Mouse (Mus musculus) liver (tissue): ENCODE measurements around the gene Rhov.

Source experiments
- DNase-seq: peaks from one replicate; pipeline ENCODE4 v3.0.0-alpha.2; 2020; ENCODE audit warnings: mixed read lengths

The Rhov gene

DNA sequence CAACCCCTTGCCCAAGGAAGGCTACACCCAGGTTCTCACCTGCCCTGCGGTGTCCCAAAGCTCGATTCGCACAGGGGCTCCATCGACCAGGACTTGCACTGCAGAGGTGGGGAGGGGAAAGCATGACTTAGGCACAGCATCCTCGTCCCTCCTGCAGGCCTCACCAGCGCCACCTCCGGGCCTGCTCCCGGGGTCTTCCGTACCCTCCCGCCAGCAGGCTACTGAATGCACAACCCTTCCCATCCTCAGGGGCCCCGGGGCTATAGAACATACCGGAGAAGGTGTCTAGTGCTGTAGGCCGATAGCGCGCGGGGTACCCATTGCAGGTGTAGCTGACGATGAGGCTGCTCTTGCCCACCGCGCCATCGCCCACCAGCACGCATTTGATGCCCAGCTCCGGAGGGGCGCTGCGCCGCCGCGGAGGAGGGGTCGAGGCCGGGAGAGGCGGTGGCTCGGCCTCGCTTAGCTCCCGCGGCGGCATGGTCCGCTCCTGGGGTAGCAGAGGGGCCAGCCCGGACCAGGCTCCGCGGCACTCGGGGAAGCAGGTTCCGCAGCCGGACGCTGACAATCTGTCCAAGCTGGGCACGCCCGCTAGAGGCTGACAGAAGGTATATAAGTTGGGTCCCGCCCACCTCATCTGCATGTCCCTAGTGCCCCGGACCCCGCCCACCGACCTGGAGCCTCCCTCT, at the start of gene Rhov:
Gene Rhov, minus strand, starts transcription at position 630 of the 689 bp plus-strand sequence.
- DNase-seq: peak; percentile 84

DNA sequence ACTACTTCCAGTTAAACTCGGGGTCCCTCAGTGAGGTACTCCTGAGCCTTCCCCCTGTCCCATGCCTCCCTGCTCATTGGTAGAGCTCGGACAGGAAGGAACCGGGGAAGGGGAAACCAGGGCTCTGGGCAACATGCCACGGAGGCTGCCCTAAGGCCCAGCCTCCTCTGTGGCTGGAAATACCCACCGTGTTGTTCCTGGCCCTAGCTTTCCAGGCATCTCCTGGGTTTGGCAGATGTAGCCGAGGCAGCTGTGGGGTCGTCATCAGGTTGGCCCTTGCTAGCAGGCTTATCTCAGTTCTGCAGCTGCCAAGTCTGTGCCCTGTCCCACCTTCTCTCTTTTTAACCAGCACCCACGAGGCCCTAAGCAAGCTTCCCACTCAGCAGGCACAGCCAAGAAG, 49.5 kb upstream of the Rhov start:
- peak; percentile 54 for DNase-seq

DNA sequence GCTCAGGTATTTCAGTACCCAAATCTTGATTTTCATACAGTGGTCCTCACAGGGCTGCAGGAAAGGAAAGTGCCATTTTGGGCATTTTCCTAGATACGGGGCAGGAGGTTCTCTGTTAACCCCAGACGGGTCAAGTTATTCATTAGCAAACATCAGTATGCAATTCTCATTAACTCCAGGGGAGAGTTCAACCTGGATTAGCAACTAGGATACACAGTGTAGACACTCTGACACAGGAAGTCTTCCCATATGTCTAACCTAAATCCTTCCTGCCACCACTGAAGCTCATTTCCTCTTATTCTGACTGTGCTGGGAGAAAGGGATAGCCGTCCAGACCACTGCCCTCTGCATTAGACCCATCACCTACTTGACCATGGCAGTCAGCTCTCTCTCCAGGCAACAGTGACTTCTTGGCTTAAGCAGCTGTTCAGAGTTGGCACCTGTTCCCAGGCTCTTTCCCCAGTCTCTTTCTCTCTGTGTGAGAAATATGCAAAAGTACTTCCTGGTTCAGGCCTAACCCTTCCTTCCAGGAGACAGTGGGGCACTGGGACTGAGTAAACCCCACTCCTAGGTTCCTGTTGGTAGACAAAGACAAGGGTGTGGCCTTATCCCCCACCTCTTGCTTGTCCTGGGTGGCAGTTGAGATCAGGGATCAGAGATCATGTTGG, 47.1 kb upstream of the Rhov start:
- no peak for DNase-seq

DNA sequence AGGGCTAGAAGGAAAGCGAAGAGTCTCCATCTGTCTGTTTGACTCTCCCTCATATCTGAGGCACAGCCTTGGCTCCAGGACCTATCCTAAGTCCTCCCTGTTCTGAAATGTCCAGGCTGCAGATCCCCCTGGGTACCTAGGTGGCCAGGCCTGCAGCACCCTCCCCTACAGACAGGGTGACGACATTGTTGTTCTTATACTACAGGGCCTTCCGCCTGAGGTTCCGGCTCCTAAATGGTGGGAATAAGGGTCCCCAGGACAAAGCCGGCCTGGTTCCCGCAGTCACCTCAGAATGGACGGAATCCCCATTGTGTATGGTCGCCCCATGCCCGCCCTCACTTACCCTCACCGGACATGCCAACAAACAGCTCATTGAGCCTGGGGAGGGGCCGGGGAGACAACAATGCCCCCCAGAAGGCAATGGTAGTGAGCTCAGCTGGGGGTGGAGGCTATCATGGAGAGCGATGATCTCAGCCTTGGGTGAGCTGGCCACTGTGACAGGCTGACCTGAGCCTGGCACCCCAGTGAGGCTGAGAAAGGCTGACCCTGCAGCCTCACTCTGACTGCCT, 43.8 kb upstream of the Rhov start:
- DNase-seq: no peak

DNA sequence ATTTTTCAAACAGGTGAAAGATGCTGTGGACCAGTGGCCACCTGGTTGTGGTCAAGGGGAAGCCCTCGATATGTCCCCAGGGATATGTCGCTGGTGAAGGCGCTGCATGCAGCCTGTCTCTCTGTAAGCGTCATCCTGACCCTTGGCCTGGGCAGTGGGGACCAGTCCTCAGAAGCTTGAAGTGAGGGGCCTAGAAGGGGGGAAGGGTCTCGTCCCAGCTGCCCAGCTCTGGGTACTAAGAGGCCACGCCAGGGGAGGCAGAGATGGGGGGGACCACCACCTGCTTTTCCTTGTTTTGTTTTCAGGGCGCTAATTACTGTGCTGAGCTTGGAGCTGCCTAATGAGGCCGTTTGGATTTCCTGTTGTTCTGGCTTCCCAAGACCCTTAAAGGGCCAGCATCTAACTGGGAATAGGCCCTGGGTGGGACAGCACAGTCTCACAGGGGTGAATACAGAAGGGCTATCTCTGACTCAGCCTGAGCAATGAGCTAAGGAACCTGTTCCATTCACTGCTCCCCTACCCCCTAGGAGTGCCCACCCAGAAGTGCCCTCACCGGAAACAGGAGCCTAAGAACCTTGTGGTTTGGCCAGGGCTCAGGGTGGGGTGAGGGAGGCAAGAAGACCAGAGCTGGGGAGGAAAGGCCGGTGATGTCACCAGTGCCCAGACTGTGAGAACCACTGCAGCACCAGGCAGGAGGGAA, 42.9 kb upstream of the Rhov start:
- no peak for DNase-seq

DNA sequence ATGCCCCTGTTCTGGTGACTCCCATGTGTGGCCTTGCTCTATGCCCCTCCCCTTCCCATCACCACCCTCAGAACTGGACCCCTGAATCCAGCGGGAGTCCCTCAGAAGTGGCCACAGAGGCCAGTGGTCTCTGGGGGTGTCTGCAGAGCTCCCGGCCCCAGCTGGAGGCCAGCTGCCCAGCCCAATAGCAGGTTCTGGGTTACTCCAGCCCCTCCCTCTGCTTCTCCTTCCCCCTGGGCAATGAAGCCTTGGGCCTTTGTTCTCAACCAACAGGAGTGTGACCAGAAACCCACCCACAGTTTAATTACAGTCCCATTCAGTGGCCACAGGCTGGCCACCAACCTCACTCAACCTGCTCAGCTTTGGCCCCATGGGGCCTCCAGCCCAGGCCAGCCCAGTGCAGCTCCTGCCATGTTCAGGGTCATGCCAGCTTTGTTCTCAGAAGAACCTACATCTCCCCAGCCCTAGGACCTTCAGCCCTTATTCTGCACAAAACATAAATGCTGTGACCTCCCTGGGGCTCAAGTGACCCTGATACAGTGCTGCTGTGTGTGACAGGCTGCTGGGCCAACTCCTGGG, 41.4 kb upstream of the Rhov start:
- no peak for DNase-seq

DNA sequence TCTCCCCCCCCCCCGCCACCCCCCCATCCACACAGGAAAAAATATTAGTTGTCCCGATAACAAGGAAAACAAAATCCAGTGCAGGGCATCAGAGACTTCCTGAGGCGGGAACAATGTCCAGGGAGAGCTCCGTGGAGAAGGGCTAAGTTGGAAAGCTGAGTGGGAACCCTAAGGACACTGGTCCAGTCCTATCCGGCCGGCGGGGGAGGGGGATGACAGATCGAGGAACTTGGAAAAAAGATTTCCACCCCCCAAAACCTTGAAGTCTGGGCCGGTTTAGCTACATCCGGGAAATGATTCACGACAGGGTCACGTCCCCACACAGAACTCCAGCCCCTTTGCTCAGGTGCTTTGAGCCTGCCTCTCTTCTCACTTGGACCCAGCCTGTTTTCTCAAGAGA, 40.5 kb upstream of the Rhov start:
- DNase-seq: no peak

DNA sequence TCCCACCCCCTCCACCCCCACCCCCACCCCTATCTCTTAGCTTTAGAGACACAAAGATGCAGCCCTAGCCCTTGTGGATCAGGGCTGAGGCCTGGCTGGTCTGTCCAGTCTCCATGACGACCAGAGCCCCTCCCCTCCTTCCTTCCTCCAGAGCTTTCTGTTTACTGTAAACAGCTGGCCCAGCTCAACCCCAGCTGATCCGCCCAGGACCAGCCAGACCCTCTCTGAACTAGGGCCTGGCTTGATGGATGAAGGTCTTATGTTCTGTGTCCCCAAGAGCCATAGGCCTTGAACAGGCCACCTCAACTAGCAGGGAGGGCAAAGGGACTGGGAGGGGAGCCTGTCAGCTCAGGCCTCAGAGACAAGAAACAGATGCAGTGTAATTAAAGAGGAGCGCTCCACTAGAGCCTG, 33.7 kb upstream of the Rhov start:
- peak; percentile 63 for DNase-seq

DNA sequence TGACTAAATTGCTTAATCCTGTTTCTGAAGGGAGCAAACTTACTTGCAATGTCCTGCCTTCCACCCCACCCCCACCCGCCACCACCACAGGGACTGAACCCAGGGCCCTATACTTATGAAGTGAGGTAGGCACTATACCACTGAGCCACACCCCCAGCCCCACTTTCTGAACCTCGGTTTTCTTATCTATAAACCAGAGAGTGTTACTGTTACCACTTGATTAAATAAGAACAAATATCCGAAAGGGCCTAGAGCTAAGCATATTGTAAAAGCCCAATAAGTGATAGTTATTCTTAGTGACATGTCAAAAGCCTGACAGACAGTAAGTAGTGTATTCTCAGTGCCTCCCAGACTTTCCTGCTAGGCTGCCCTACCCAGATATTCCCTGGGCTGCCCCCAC, 33.3 kb upstream of the Rhov start:
- DNase-seq: peak; percentile 61

DNA sequence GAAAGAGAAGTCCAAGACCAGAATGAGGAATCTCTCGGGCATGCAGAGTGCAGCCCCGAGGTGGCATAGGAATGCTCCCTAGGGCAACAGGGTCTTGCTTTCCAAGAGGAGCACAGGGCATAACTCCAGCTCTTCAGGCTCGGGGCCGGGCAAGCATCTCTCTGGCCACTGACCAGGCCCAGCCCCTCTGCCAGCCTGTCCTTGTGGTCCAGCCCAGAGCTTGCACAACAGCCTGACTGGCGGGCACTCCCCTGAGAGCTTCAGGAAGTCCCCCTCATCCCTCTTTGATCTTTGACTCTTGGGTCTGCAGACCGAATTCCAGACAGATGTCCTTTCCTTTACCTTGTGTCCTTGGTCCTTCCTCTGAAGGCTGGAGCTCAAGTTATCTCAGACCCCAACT, 31.8 kb upstream of the Rhov start:
- DNase-seq: no peak

DNA sequence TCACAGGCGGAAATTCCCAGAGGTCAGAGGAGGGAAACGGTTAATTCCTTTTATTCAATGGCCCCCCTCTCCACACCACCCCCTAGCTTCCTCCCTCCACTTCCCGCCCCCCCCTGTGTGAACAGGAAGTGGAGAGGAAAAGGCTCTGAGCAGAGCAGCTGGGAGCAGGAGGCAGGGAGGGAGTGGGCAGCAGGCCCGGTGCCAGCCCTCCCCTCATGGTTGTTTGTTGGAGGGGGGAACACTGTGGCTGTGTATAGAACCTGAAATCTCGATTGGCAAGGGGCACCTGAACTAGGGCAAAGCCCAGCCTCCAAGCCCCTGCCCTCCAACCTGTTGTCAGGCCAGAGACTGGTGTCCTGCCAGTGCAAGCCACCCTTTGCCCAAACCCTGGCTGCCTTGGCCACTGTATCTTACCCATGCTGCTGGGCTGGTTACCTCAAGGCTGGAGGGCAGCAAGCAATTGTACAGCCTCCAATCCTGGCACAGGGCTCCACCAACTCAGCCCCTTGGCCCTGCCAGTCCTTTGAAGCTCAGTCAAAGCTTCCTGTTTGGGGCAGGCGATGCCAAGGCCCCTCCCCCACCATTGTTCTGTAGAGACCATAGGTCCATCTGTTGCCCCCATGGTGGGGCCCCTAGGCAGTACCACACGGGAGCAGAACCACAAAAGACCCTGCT, 29.9 kb upstream of the Rhov start:
- DNase-seq: no peak

DNA sequence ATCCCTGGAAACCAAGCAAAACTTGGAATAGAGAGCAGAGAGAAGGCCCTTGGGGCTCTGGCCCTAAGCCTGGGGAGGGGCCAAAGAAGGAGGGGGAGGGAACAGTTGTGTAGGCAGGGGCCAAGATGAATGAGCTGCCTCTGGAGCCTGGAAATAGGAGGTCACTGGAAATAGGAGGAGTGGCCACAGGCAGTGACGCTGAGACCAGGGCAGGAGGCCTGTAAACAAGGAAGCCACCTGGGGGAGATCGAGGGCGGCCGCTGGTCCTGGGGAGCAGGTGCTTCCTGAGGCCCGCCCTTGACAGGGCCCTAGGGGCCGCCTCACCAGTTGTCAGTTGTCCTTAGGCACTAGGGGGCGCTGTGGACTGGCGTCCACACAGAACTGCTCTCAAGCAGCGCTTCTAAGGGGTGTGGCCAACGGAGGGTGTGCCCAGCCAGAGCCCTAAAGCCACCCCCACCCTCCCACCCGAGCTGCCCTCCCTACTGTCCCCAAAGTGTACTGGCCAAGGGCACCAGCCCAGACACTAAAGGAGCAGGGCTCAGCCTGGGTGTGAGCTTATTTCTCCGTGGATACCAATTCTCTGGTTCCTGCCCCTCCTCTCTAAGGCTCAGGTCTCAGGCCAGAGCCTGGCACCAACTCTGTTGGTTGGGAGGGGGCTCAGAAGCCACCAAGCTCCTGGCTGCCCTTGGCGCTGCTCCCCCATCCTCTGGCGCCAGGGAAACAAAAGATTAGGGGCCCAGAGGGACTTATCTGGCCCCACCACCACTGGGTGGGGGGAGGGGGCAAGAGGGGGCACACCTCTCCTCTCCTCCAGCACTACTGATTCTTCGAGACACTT, 29.1 kb upstream of the Rhov start:
- peak; percentile 96 for DNase-seq

DNA sequence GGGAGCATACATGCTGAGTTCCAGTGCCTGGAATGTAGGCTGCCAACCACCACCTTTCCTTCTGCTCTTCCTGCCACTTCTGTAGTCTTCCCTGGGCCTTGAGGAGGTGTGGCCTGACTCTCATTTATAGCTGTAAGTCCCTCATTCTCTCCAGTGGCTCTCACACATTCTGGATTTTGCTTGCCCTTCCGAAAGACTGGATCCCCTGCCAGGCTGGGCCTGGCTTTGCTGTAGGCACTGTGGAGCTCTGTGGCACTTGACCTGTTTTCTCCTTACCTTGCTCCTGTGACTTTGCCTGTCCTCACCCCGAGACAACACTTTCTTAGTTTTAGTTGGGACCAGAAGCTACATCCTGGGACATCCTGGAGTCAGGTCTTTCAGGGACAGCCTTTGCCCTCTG, 27.8 kb upstream of the Rhov start:
- no peak for DNase-seq

DNA sequence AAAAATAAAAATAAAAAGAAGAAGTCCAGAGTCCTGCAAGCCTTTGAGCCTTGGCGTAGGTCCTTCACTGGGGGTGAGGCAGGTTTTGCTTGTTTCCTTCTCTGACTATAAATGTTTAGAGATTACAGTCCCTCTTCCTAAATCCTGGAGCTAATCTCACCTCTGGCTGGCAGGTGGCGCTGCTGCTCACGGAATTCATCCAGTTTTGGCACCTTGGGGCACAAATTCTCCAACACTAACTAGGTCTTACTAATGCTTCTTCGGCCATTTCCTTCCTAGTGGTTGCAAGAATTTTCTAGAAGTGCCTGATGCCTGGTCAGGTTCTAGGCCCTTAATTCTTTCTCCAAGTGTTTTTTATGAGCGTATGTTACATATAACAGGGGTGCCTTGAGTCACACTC, 27.3 kb upstream of the Rhov start:
- DNase-seq: peak; percentile 71

DNA sequence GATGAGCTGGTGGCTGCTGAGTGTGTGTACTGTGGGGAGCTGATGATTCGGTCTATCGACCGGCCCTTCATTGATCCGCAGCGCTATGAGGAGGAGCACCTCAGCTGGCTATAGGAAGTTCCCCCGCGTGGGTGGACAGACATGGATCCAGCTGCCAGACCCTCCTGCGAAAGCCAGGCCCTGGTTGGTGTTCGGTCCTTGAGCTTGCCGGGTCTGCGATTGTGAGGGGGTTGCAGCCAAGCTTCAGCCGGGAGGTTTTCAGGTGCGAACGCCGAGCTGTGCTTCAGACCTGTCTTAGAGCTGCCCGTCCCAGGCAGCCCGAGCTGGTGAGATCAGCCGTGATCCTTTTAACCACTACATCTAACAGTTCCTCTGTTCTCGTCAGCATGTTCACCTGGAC, 26.4 kb upstream of the Rhov start:
- DNase-seq: no peak

DNA sequence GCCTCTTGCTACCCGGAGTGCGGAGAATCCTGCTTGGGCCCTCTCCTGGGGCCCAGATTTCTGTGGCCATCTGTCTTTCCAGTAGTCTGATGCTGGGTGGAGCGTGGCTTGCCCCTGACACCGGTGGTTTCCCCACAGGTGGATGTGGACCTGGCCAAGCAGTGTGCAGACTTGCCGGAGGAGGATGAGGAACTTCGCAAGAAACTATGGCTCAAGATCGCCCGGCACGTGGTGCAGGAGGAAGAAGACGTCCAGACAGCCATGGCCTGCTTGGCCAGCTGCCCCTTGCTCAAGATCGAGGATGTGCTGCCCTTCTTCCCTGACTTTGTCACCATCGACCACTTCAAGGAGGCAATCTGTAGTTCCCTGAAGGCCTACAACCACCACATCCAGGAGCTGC, 25.7 kb upstream of the Rhov start:
- DNase-seq: no peak

DNA sequence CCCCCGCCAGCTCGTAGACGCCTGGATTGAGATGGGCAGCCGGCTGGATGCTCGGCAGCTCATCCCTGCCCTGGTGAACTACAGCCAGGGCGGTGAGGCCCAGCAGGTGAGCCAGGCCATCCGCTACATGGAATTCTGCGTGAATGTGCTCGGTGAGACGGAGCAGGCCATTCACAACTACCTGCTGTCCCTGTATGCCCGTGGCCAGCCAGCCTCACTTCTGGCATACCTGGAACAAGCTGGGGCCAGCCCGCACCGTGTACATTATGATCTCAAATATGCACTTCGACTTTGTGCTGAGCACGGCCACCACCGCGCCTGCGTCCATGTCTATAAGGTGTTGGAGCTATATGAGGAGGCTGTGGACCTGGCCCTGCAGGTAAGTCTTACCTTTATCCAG, 23.3 kb upstream of the Rhov start:
- no peak for DNase-seq

DNA sequence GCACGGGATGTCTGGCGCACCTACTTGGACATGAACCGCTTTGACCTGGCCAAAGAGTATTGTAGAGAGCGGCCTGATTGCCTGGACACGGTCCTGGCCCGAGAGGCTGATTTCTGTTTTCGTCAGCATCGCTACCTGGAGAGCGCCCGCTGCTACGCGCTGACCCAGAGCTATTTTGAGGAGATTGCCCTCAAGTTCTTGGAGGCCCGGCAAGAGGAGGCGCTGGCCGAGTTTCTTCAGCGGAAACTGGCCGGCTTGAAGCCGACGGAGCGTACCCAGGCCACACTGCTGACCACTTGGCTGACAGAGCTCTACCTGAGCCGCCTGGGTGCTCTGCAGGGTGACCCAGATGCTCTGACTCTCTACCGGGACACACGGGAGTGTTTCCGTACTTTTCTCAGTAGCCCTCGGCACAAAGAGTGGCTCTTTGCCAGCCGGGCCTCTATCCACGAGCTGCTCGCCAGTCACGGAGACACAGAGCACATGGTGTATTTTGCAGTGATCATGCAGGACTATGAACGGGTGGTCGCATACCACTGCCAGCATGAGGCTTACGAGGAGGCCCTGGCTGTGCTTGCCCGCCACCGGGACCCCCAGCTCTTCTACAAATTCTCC, 22.8 kb upstream of the Rhov start:
- no peak for DNase-seq

DNA sequence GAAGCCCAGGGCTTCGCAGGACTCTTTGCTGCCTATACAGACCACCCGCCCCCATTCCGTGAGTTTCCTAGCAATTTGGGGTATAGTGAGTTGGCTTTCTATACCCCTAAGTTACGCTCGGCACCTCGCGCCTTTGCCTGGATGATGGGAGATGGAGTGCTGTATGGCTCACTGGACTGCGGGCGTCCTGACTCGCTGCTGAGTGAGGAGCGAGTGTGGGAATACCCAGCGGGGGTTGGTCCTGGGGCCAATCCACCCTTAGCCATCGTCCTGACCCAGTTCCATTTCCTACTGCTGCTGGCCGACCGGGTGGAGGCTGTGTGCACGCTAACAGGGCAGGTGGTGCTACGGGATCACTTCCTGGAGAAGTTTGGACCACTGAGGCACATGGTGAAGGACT, 22.2 kb upstream of the Rhov start:
- DNase-seq: no peak

DNA sequence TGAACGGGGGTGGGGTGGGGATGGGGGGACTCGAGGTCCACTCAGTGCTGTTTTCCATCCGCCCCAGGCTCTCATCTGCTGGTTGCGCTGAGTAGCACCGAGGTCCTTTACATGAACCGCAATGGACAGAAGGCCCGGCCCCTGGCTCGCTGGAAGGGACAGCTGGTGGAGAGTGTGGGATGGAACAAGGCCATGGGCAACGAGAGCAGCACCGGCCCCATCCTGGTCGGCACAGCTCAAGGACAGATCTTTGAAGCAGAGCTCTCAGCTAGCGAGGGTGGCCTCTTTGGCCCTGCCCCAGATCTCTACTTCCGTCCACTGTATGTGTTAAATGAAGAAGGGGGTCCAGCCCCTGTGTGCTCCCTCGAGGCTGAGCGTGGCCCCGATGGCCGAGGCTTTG, 21.8 kb upstream of the Rhov start:
- DNase-seq: no peak

DNA sequence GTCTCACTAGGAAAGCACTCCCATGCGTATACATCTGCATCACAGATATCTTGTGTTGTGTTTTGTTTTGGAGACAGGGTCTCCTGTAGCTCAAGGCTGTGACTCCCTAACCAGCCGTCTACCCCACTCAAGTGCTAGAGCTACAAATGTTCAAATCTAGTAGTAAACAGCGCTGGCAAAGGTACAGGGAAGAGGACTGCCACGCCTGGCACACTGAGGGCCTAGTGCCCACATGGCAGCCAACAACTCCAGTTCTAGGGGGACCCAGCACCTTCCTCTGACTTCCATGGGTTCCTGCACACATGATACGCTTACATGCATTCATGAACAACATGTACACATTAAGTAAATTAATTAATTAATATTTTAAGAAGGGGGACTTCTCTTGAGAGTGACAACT, 21.2 kb upstream of the Rhov start:
- DNase-seq: no peak

DNA sequence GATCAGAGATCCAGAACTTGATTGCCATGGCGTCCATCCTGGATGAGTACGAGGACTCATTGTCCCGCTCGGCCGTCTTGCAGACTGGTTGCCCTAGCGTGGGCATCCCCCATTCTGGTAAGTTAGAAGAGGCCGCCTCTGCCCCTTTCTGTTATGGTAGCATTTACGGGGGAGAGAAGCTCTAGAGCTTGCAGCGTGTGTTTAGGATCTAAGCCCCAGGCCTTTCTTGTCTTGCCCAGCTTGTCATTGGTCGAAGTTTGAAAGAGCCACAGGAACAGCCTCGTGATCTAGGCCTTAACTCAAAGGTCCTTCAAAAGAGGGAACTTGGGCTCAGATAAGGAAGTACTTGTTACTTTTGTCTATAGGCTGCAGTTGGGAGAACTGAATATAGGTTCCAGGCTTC, 17.9 kb upstream of the Rhov start:
- DNase-seq: no peak
